Mouse (Mus musculus): ENCODE measurements around the gene Ssrp1. TPM values are rescaled to one million over a fixed set of nuclear protein-coding genes. Genes with fewer than 3 reads are reported as not detected.

The Ssrp1 gene
- total and polyA plus RNA-seq, 2 experiments, result 39.1 to 48.9 TPM

DNA sequence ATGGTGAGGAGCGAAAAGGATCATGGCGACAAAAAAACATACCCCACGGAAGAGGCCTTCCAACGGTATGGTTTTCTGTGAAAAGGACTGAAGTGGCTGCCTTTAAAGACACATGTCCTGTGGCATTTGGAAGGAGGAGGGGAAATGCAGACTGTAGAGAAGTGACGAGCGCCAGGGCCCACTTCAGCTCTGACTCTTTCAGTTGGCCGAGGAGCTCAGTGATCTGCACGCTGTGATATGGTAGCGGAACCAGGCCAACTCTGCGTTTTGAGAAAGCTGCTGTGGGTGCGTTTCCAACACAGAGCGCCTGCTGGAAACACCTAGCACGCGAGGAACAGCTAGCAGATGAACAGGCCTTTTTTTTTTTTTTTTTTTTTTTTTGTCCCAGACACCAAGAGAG lies 24.4 kb upstream of the Ssrp1 start:
- Histone ChIP-seq H3K79me2 (ENCODE audit: control insufficient read depth, insufficient read depth, low read length) (no peaks in the 10 kb centered on the region), H3K4me1 (ENCODE audit: control insufficient read depth, insufficient read depth, low read length) (peaks cover 3% of the 10 kb centered on the region; the same call in 1 of the 2 replicates), H3K27me3 (ENCODE audit: control insufficient read depth, insufficient read depth, low read length) (no peaks in the 10 kb centered on the region), H3K27ac (replicated peaks; ENCODE audit: insufficient read depth, low read depth, low read length) (no peak overlapping the region), H3K4me3 (ENCODE audit: insufficient read depth, low read depth, low read length) (no peak overlapping the region), H3K9ac (ENCODE audit: low read depth, low read length) (no peak overlapping the region), H3K36me3 (ENCODE audit: control insufficient read depth, insufficient read depth, low read length) (no peaks in the 10 kb centered on the region)
- 93% methylated on average over 14 of the region's 14 CpGs for WGBS
- DNase-seq (ENCODE audit: extremely low read depth, low read depth, low spot score), result no peak
- no peak for TF ChIP-seq POLR2A (IDR thresholded peaks at IDR 0.05; ENCODE audit: extremely low read depth, insufficient read depth, low read length)
- no peak for TF ChIP-seq CTCF (IDR thresholded peaks at IDR 0.05; ENCODE audit: low read depth, low read length)

DNA sequence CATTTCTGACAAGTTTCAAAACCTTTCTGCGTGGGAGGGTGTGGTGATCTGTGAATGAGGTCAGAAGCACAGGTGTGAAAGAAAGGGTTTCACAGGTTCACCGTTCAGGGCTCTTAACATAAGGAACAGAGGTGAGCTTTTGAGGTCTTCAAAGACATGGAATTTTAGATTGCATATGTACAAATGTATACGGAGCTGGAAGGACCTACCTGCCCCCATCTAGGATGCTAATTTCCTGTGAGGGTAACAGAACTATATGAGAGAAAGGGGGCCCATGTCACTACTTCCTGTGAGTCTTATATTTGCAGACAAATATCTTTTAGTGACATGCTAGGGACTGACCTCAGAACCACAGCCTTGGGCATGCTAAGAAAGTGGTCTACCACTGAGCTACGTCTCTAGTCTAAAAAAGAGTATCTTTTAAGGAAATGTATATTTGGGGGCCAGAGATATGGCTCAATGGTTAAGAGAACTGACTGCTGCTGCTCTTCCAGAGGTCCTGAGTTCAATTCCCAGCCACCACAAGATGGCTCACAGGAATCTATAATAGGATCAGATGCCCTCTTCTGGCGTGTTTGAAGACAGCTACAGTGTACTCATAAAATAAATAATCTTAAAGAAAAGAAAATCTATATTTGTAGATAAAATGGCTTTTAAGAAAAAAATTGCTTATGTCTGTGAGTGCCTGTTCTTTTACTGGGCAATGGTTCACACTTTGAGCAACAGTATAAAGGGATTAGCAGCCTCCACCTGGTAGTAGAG lies 23.0 kb upstream of the Ssrp1 start:
- H3K27ac ChIP-seq (replicated peaks; ENCODE audit: insufficient read depth, low read depth, low read length), result no peak overlapping the region

DNA sequence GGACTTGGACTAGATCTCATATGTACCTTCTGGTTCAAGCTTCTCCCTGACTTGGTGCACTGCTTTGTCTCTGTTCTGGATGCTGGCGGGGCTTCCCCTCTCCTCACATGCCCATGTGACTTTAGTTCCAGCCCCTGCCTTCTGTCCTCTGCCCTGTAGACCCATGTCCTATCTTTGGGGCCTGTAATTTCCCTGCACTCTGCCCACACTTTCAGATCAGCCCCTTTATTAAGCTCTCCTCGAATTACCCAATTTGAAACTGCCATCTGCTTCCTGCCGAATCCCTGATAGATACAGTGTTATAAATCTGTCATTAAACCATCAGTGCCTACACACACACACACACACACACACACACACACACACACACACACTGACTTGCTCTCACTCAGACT lies 22.4 kb upstream of the Ssrp1 start:
- Histone ChIP-seq H3K4me1 (ENCODE audit: control insufficient read depth, insufficient read depth, low read length) (no peaks in the 10 kb centered on the region), H3K27ac (replicated peaks; ENCODE audit: insufficient read depth, low read depth, low read length) (no peak overlapping the region)

More for the DNA sequence above, 23.0 kb upstream of the Ssrp1 start:
- Histone ChIP-seq H3K27me3 (ENCODE audit: control insufficient read depth, insufficient read depth, low read length) (no peaks in the 10 kb centered on the region), H3K9ac (ENCODE audit: low read depth, low read length) (no peak overlapping the region), H3K4me3 (ENCODE audit: insufficient read depth, low read depth, low read length) (no peak overlapping the region), H3K79me2 (ENCODE audit: control insufficient read depth, insufficient read depth, low read length) (no peaks in the 10 kb centered on the region), H3K4me1 (ENCODE audit: control insufficient read depth, insufficient read depth, low read length) (peaks cover 3% of the 10 kb centered on the region; the same call in 1 of the 2 replicates), H3K36me3 (ENCODE audit: control insufficient read depth, insufficient read depth, low read length) (no peaks in the 10 kb centered on the region)
- no peak for DNase-seq (ENCODE audit: extremely low read depth, low read depth, low spot score)
- no peak for TF ChIP-seq CTCF (IDR thresholded peaks at IDR 0.05; ENCODE audit: low read depth, low read length)
- TF ChIP-seq POLR2A (IDR thresholded peaks at IDR 0.05; ENCODE audit: extremely low read depth, insufficient read depth, low read length), result no peak
- WGBS, result 87% methylated on average over 5 of the region's 5 CpGs

GRCm38 (mm10) chr2:85022043-85022442 lies 15.0 kb upstream of the Ssrp1 start:
- 31% methylated on average over 4 of the region's 4 CpGs for WGBS
- H3K9ac ChIP-seq (ENCODE audit: low read depth, low read length), result no peak overlapping the region
- peak; percentile 42 for DNase-seq (ENCODE audit: extremely low read depth, low read depth, low spot score)
- peaks cover 6% of the 10 kb centered on the region for H3K4me1 ChIP-seq (ENCODE audit: control insufficient read depth, insufficient read depth, low read length)
- TF ChIP-seq POLR2A (IDR thresholded peaks at IDR 0.05; ENCODE audit: extremely low read depth, insufficient read depth, low read length) (no peak), CTCF (IDR thresholded peaks at IDR 0.05; ENCODE audit: low read depth, low read length) (peak; percentile 82)
- no peak overlapping the region for H3K4me3 ChIP-seq (ENCODE audit: insufficient read depth, low read depth, low read length)
- no peak overlapping the region for H3K27ac ChIP-seq (replicated peaks; ENCODE audit: insufficient read depth, low read depth, low read length)
- no peaks in the 10 kb centered on the region for H3K79me2 ChIP-seq (ENCODE audit: control insufficient read depth, insufficient read depth, low read length)
- H3K36me3 ChIP-seq (ENCODE audit: control insufficient read depth, insufficient read depth, low read length), result no peaks in the 10 kb centered on the region
- no peaks in the 10 kb centered on the region for H3K27me3 ChIP-seq (ENCODE audit: control insufficient read depth, insufficient read depth, low read length)

More for the DNA sequence above, 22.4 kb upstream of the Ssrp1 start:
- TF ChIP-seq CTCF (IDR thresholded peaks at IDR 0.05; ENCODE audit: low read depth, low read length), result no peak
- no peak for TF ChIP-seq POLR2A (IDR thresholded peaks at IDR 0.05; ENCODE audit: extremely low read depth, insufficient read depth, low read length)
- H3K79me2 ChIP-seq (ENCODE audit: control insufficient read depth, insufficient read depth, low read length), result no peaks in the 10 kb centered on the region
- no peak for DNase-seq (ENCODE audit: extremely low read depth, low read depth, low spot score)
- H3K27me3 ChIP-seq (ENCODE audit: control insufficient read depth, insufficient read depth, low read length), result no peaks in the 10 kb centered on the region
- H3K4me3 ChIP-seq (ENCODE audit: insufficient read depth, low read depth, low read length), result no peak overlapping the region
- H3K9ac ChIP-seq (ENCODE audit: low read depth, low read length), result no peak overlapping the region
- WGBS, result 72% methylated on average over 3 of the region's 3 CpGs
- no peaks in the 10 kb centered on the region for H3K36me3 ChIP-seq (ENCODE audit: control insufficient read depth, insufficient read depth, low read length)

- 79% methylated on average over 3 of the region's 3 CpGs for WGBS
- H3K36me3 ChIP-seq (ENCODE audit: control insufficient read depth, insufficient read depth, low read length), result no peaks in the 10 kb centered on the region
- DNase-seq (ENCODE audit: extremely low read depth, low read depth, low spot score), result no peak
Observed at GRCm38 (mm10) chr2:85026178-85026577, 10.9 kb upstream of the Ssrp1 start.

GRCm38 (mm10) chr2:85027281-85027680 lies 9.8 kb upstream of the Ssrp1 start:
- H3K79me2 ChIP-seq (ENCODE audit: control insufficient read depth, insufficient read depth, low read length), result no peaks in the 10 kb centered on the region
- no peaks in the 10 kb centered on the region for H3K27me3 ChIP-seq (ENCODE audit: control insufficient read depth, insufficient read depth, low read length)
- no peak overlapping the region for H3K9ac ChIP-seq (ENCODE audit: low read depth, low read length)
- H3K36me3 ChIP-seq (ENCODE audit: control insufficient read depth, insufficient read depth, low read length), result no peaks in the 10 kb centered on the region
- H3K27ac ChIP-seq (replicated peaks; ENCODE audit: insufficient read depth, low read depth, low read length), result no peak overlapping the region
- 73% methylated on average over 5 of the region's 5 CpGs for WGBS
- no peak overlapping the region for H3K4me3 ChIP-seq (ENCODE audit: insufficient read depth, low read depth, low read length)
- TF ChIP-seq CTCF (IDR thresholded peaks at IDR 0.05; ENCODE audit: low read depth, low read length), result no peak
- no peaks in the 10 kb centered on the region for H3K4me1 ChIP-seq (ENCODE audit: control insufficient read depth, insufficient read depth, low read length)
- no peak for DNase-seq (ENCODE audit: extremely low read depth, low read depth, low spot score)

More at GRCm38 (mm10) chr2:85026178-85026577, 10.9 kb upstream of the Ssrp1 start:
- Histone ChIP-seq H3K79me2 (ENCODE audit: control insufficient read depth, insufficient read depth, low read length) (no peaks in the 10 kb centered on the region), H3K4me1 (ENCODE audit: control insufficient read depth, insufficient read depth, low read length) (peaks cover 4% of the 10 kb centered on the region), H3K27me3 (ENCODE audit: control insufficient read depth, insufficient read depth, low read length) (no peaks in the 10 kb centered on the region), H3K9ac (ENCODE audit: low read depth, low read length) (no peak overlapping the region), H3K27ac (replicated peaks; ENCODE audit: insufficient read depth, low read depth, low read length) (no peak overlapping the region), H3K4me3 (ENCODE audit: insufficient read depth, low read depth, low read length) (no peak overlapping the region)
- no peak for TF ChIP-seq CTCF (IDR thresholded peaks at IDR 0.05; ENCODE audit: low read depth, low read length)
- TF ChIP-seq POLR2A (IDR thresholded peaks at IDR 0.05; ENCODE audit: extremely low read depth, insufficient read depth, low read length), result no peak
